Mouse (Mus musculus) urinary bladder, postnatal 36 days (tissue): ENCODE data around the gene C8b.

Source experiments
- DNase-seq, 2 experiments: peaks; one replicate each; pipeline ENCODE4 v3.0.0; 2022; ENCODE audit warnings: low spot score in 2 of 2, mixed read lengths in 1 of 2

C8b gene

DNA sequence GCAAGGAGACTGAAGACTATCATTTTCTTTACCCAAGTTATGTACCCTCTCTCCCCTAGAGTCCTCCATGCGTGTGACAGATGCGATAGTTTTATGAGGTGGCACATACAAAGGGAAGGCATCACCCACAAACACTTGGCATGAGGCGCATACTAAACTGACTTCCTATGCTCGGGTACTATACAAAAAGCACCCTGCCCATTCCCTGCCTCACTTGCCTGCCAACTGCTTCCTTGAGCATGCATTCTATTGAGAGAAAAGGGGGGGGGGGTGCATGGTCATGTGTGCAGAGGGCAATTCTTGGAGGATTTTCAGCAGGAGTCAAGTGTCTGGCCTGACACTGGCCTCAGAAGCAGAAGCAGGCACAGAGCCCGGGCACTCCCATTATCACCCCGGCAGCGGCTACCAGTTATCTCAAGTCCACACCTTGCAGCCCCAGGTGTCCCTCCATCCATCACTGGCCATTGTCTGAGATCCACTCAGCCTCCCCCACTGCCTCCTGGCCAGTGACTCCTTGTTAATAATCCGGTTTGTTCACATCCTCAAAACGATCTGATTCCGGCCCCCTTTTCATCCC, 44.7 kb downstream of the C8b start:
- DNase-seq = no peak

DNA sequence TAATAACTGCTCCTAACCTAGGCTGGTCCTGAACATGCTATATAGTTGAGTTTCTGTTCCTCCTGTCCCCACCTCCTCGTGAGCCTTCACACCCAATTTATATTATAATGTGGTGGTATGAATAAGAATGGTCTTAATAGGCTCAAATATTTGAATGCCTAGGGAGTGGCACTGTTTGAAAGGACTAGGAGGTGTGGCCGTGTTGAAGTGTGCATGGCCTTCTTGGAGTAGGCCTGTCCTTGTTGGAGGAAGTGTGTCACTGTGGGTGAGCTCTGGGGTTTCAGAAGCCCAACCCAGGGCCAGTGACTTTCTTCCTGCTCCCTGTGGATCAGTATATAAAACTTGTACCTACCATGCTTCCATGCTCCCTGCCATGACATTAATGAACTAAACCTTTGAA, 47.5 kb downstream of the C8b start:
- no peak for DNase-seq

GRCm38 (mm10) chr4:104816519-104817232, 50.6 kb downstream of the C8b start:
- DNase-seq = no peak

GRCm38 (mm10) chr4:104817509-104817908, 51.4 kb downstream of the C8b start:
- no peak for DNase-seq

GRCm38 (mm10) chr4:104818986-104819385, 52.9 kb downstream of the C8b start:
- DNase-seq = no peak

DNA sequence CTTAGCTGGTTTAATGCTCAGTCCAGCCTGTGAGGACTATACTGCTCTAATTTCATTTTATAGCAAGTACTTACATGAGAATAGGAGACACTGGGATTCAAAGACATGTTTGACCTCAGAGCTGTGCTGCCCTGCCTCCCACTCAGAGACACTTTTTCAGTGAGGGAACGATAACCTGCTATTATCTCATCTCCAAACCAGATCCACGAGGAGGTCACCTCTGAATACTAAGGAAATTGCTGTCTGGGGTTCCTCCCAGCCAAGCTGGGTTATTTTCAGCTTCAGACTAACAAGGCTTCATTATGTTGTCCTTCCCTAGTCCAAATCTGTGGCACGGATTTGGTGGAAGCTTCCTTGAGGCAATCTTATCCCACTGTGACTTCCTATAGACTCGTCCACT, 53.8 kb downstream of the C8b start:
- DNase-seq = no peak

GRCm38 (mm10) chr4:104823597-104824101, 57.5 kb downstream of the C8b start:
- DNase-seq = no peak

GRCm38 (mm10) chr4:104824381-104825077, 58.4 kb downstream of the C8b start:
- DNase-seq = no peak

DNA sequence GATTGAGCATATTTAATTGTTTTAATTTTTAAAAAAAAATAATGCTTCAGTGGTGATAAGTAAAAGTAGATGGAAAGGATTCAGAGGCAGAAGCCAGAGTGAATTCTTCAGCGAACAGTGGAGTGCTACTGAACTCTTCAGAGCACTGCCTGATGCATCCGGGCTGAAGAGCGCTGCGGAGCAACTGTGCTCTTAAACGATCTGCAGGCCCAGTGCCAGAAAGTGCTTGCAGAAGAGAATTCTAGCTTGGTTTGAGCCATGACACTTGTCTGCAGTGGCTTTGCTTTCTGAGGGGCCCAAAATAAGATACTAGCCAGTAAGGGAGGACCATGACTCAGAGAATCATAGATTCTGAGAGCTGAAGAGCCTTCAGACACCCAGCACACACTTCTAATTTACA, 62.8 kb downstream of the C8b start:
- no peak for DNase-seq

- DNase-seq = no peak
Measured at GRCm38 (mm10) chr4:104835096-104835495, 69.0 kb downstream of the C8b start.

GRCm38 (mm10) chr4:104838342-104838741, 72.2 kb downstream of the C8b start:
- DNase-seq = no peak

- no peak for DNase-seq
Measured at GRCm38 (mm10) chr4:104842204-104842603, 76.1 kb downstream of the C8b start.

DNA sequence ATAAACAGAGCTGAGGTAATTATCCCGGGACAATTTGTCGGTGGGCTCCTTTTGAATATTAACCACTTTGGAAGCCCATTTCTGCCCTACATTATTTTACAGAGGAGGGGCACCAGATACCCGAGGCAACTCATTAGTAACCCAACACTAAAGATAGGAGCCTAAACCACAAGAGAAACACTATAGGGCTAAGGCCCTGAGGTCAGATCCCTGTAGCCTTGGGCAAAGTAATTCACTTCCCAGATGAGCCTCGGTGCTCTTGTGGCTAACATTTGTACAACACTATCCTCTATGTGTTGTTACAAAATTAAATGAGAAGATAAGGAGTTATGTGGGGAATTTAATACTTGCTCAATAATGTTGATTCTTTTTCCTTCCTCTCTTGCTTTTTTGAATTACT, 77.4 kb downstream of the C8b start:
- no peak for DNase-seq
